In the genomic region with DNA sequence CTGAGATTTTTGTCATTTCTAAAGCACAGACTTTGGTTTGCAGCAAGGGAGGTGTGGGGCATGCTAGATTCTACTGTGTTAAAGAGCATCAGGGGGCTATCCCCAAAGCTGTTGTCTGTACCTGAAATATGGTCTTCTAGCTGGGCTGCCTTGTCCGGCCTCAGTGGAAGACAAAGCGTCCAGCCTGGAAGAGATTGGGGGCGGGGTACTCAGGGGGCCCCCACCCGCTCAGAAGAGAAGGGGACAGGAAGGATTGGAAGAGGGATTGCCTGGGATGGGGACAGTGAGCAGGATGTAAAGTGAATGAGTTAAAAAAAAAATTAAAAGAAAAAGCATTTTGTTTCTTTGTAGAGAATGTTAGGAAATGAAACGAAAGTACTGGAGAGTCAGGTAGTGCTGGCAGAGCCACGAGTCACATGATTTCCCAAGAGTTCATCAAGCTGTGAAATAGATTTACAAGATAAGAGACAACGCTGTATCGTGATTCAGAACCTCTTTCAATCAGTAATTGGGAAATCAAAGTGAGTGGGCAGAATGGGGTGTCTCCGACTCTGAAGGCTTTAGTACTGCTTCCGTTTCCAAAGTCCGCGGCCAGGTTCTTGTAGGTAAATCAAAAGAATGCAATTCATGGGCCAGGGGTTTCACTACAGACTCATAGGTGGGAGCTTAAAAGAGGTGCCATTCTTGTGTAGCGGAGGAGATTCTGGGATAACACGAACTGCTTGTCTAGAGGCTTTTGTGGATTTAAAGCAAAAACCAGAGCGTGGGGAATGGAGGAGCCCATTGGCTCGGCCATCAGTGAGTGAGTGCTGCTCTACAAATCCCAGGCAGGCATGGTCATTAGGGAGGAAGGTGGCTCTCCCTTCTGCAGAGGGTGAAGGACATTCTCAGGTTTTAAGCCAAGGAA, we compare ENCODE assay signal across 15 mouse cellular contexts. TPM values are rescaled to one million over a fixed set of nuclear protein-coding genes. Genes with fewer than 3 reads are reported as not detected.
DNase-seq lines count a peak whose midpoint lies in the region; TF ChIP-seq lines count a peak whose summit lies in the region.
"Had no signal": no experiment of that assay in that cellular context is flagged by ENCODE, and none has a peak within 500 bp of the region (broad histone marks: within the 10 kb centered on the region; RNA-seq: fewer than 3 reads in every experiment).

No protein-coding gene starts in this region.

- 48% methylated on average over 16 of the region's 16 CpGs for WGBS in cerebellum, adult 2 months

- intact Hi-C loops in left cerebral cortex, postnatal 36 days (cut with DNase I), result no loop called here

- peak; percentile 47 to 49 for DNase-seq in cerebellum, adult 2 months
- DNase-seq in cerebellum, adult 18-20 months, result no peak
- DNase-seq in layer of hippocampus, adult 2 months (ENCODE audit: low spot score in 2 of 2), result no peak
- no peak for DNase-seq in layer of hippocampus, adult 18-20 months (ENCODE audit: low spot score in 2 of 2)
- peak; percentile 74 for DNase-seq in ES-CJ7 (ENCODE audit: low read depth, low spot score)
- peak; percentile 62 for DNase-seq in fat pad, adult 2 months (ENCODE audit: extremely low read depth, low read depth, low spot score)
- DNase-seq in right cerebral cortex, postnatal 36 days (ENCODE audit: low spot score in 2 of 2), result no peak
- DNase-seq in left cerebral cortex, postnatal 36 days (ENCODE audit: low spot score in 2 of 2), result no peak
- DNase-seq: adrenal gland, postnatal 25 days; B cell, adult 2 months; kidney, adult 18-20 months; thymus, postnatal 14 days had no signal

- H3K4me3 ChIP-seq in cerebellum, adult 2 months (replicated peaks; ENCODE audit: insufficient read depth, low read depth, low read length), result peak overlapping the region; percentile 9
- H3K4me3 ChIP-seq in layer of hippocampus, adult 2 months, result no peak overlapping the region

- no peak for TF ChIP-seq CTCF in cerebellum, adult 2 months (IDR thresholded peaks at IDR 0.05; ENCODE audit: borderline replicate concordance, insufficient read depth, low read depth, low read length)
- TF ChIP-seq CTCF in layer of hippocampus, adult 2 months (conservative IDR thresholded peaks at IDR 0.05), result no peak

- H3K4me1 ChIP-seq in cerebellum, adult 2 months (ENCODE audit: control insufficient read depth, insufficient read depth, low read length), result peaks cover 20% of the 10 kb centered on the region

- peak overlapping the region; percentile 92 for H3K27ac ChIP-seq in cerebellum, adult 2 months (ENCODE audit: insufficient read depth, low read length)
- H3K27ac ChIP-seq in layer of hippocampus, adult 2 months, result peak overlapping the region; percentile 57; the same call in 1 of the 2 replicates

- no peaks in the 10 kb centered on the region for H3K27me3 ChIP-seq in cerebellum, adult 2 months (ENCODE audit: control insufficient read depth, insufficient read depth, low read length)

- no peak for TF ChIP-seq POLR2A in cerebellum, adult 2 months (IDR thresholded peaks at IDR 0.05; ENCODE audit: borderline replicate concordance, insufficient read depth, low read length)

RNA-seq across cellular contexts. Expression of a gene that starts 8.2 kb away (rescaled TPM):
- polyA plus RNA-seq in cerebellum, adult 2 months (2012; rRNA removed), result 25.8 and 27.9 TPM in 2 replicates
- 10 to 100 TPM; 10.1 to 10.2 TPM for total RNA-seq in layer of hippocampus, adult 2 months (2021)
- total RNA-seq in layer of hippocampus, adult 18-20 months (2021), result 10 to 100 TPM; 11.0 to 12.1 TPM
- total RNA-seq in left cerebral cortex, postnatal 36 days (2021), result 1 to 10 TPM; 8.6 TPM

RNA-seq across cellular contexts. Expression of a gene that starts 21.1 kb away (rescaled TPM):
- polyA plus RNA-seq in cerebellum, adult 2 months (2012; rRNA removed), result 141 and 158 TPM in 2 replicates
- 100 to 1,000 TPM; 101 to 102 TPM for total RNA-seq in layer of hippocampus, adult 2 months (2021)
- total RNA-seq in layer of hippocampus, adult 18-20 months (2021), result 100 to 1,000 TPM in 1 of 2 experiments, 10 to 100 TPM in 1; 97.2 to 101 TPM
- 10 to 100 TPM; 83.0 to 99.0 TPM for total RNA-seq in left cerebral cortex, postnatal 36 days (2021)

RNA-seq across cellular contexts. Expression of a gene that starts 31.5 kb away (rescaled TPM):
- 0.10 TPM in 1 of 2 replicates, not detected in the other for polyA plus RNA-seq in cerebellum, adult 2 months (2012; rRNA removed)
- not detected for total RNA-seq in layer of hippocampus, adult 2 months (2021)
- not detected for total RNA-seq in layer of hippocampus, adult 18-20 months (2021)
- total RNA-seq in left cerebral cortex, postnatal 36 days (2021), result not detected
- total RNA-seq: adrenal gland, postnatal 25 days; heart, postnatal 25 days had no signal
- polyA plus RNA-seq: liver, embryonic 16.5 days; stomach, embryonic 14.5 days had no signal

Comparison
In these comparisons a context has a peak if more than half of its experiments do, and no peak if none do; other contexts are left out.
1. DNase-seq: peak in cerebellum, adult 2 months (2 of 2), ES-CJ7 (single experiment) and fat pad, adult 2 months (single experiment); none in cerebellum, adult 18-20 months (0 of 2), layer of hippocampus, adult 2 months (0 of 2), layer of hippocampus, adult 18-20 months (0 of 2), right cerebral cortex, postnatal 36 days (0 of 2) and left cerebral cortex, postnatal 36 days (0 of 2).